Mouse (Mus musculus) urinary bladder, adult 18-20 months (tissue): Measurements from ENCODE around the gene Bcat1.
"Not testable (repeated sequence)": the region's sequence is repeated elsewhere in the genome, so short reads cannot be mapped to it uniquely, and the experiment has no call there.

Source experiments
- DNase-seq, 2 experiments: peaks; one replicate each; pipeline ENCODE4 v3.0.0; 2022; ENCODE audit warnings: low spot score in 2 of 2, mixed read lengths in 2 of 2

Gene Bcat1

DNA sequence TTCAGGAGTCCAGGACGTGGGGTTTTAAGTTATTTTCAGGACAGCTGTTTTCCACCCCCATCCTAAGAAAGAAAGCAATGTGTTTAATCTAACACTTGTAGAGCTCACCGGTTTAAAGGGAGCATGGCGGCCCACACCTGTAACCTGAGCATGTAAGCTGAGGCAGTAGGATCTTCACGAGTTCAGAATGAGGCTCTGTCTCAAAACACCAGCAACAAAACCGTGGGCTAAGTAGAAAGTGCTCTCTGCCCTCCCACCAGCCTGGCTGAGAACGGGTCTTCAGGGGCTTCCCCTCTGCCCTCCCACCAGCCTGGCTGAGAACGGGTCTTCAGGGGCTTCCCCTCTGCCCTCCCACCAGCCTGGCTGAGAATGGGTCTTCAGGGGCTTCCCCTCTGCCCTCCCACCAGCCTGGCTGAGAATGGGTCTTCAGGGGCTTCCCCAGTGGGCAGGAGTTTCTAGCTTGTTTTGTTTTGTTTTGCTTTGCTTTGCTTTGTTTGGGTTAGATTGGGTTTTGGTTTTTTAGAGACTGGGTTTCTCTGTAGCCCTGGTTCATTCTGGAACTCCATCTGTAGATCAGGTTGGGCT lies 17.1 kb upstream of the Bcat1 start:
- not testable (repeated sequence) for DNase-seq

GRCm38 (mm10) chr6:145091998-145092397 lies 16.0 kb upstream of the Bcat1 start:
- no peak for DNase-seq

DNA sequence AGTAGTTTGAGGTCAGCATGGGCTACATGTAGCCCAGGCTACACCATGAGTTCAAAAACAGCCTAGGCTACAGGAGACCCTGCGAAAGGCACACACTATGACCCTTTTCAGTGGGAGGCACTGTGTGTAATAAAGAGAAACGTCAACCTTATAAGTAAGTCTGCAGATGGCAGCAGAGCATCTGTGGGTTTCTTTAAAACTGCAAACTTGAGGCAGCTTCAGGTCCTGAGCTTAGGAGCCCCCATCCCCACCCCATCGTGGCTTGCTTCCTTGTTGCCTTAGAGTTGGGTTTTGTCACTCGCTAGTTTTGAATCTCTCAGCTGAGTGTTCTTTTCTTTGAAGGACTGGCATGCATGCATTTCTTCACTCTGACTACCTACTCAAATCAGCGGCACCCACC lies 14.9 kb upstream of the Bcat1 start:
- no peak for DNase-seq

GRCm38 (mm10) chr6:145090201-145090863 lies 14.3 kb upstream of the Bcat1 start:
- no peak for DNase-seq

DNA sequence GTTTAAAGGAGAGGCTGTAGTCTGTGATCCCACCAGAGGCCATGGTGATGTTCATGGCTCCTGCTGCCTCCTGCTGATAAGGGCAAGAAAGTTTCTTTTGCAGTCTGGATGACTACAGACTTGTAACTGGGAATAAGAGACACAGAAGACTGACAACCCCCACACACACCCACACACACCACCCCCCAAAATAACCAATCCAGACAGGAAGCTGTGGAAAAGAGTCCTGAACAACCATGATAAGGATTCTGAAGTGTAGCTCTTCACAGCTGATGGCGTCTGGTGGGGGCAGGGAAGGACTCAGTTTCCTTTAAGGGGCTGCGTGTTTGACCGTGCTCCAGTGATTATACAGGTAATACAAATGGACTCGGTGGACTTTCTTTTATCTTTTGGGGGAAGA lies 13.4 kb upstream of the Bcat1 start:
- DNase-seq, result no peak

GRCm38 (mm10) chr6:145088451-145089113 lies 12.6 kb upstream of the Bcat1 start:
- no peak for DNase-seq

GRCm38 (mm10) chr6:145084343-145085117 lies 8.5 kb upstream of the Bcat1 start:
- no peak for DNase-seq

DNA sequence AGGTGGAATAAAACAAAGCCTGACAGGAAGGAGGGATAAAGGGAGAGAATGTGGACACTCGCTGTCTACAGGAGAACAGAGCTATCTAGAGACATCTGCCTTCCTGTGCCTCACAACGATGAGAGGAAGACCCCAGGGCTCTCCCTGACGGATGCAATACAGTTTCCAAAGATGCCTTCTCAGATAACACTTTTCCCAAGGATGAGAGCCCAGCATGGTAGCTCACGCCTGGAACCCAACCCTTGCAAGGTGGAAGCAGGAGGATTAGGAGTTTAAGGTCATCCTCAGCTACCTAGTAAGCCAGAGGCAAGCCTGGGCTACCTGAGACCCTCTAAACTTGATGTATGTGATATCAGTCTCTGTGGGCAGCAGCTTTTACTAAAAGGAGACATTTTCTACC lies 5.7 kb upstream of the Bcat1 start:
- no peak for DNase-seq

- no peak for DNase-seq
Measured at GRCm38 (mm10) chr6:145079087-145079759, 3.2 kb upstream of the Bcat1 start.

- no peak for DNase-seq
Measured at GRCm38 (mm10) chr6:145076286-145076685, 302 bp upstream of the Bcat1 start.

DNA sequence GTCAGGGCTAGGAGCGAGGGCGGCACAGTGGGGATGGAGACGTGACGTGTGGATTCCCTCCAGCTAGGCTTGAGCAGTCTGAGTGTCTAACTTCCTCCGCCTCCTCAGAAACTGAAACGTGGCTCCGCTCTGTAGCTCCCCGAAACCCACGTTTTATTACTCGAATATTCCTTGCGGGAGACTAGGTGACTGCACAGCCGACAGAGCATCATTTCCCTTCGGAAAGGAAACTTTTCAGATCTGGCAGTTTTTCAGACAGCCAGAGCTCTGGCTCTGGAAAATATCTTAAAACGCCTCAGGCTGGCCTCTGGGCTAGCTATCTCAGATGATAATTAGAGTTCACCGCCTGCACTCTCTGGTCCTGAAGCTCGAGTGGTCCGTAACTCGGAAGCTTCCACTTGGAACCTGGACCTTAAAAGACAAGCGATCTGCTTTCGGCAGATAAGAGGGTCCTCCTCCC lies 866 bp downstream of the Bcat1 start:
- DNase-seq, result no peak

DNA sequence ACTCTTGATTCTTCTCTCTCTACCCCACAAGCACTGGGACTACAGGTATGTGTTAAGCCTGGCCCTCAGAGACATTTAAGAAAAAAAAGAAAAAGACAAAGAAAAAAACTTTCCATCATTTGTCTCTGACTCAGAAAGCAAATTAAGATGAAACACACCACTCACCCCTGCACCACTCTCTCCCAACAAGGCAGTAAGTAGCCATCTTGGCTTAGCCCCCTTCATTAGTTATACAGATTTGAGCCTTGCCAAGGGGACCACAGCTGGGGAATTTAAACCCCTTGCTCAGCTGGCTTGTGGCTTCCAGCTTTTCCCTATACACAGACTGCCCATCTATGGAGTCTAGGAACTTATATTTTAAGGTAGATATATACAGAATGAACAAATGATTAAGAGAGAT lies 1.5 kb downstream of the Bcat1 start:
- no peak for DNase-seq

GRCm38 (mm10) chr6:145069921-145070320 lies 6.1 kb downstream of the Bcat1 start:
- no peak for DNase-seq

GRCm38 (mm10) chr6:145069397-145069796 lies 6.6 kb downstream of the Bcat1 start:
- DNase-seq, result no peak

DNA sequence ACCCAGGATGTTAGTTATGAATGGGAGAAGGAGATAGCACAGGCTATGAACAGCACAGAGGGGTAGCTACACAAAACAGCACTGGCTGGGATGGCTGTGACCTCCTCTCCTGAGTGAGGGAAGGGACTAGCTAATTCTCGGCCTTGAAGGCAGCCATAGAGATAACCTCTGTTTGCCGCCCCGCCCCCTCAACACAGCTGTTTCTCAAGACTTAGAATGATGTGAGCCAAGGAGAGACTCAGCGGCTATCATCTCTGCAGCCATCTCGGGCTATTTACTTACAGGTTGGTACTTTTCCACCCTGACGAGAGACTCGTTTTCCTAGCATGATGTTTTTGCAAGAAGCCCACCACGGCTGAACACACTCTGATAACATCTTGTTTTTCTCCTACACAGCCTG lies 8.3 kb downstream of the Bcat1 start:
- no peak for DNase-seq

- DNase-seq, result no peak
Measured at GRCm38 (mm10) chr6:145066416-145066815, 9.6 kb downstream of the Bcat1 start.

GRCm38 (mm10) chr6:145065301-145065845 lies 10.6 kb downstream of the Bcat1 start:
- DNase-seq, result no peak

GRCm38 (mm10) chr6:145064104-145064503 lies 11.9 kb downstream of the Bcat1 start:
- DNase-seq, result no peak

DNA sequence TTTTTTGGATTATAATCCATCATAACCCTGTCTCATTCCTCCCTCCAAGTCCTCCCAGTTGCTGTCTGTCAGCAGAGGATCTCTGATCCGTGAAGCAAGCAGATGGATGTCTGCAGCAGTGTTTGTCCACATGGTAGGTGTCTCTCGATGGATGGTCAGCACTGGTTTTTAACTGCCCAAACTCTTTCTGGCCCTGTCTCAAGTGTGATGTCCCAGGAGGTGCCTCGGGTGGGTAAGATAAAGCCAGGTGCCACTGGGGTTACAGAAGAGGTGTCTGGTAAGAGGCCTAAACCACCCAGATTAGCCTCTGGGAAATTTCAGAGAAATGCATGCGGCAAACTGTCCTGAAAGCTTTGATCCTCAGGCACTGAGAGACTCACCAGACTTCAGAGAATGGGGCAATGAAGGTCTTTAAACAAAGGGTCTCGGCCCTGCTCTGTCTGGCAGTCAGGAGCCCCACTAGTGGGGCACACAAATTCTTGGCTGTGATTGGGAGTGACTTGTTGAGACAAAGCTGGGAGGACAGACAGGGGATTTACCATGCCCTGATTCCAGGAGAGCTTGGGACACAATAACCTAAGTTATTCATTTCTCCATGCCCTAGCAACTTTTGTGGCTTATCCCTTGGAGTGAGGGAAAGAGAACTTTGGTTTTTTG lies 12.6 kb downstream of the Bcat1 start:
- DNase-seq, result no peak

DNA sequence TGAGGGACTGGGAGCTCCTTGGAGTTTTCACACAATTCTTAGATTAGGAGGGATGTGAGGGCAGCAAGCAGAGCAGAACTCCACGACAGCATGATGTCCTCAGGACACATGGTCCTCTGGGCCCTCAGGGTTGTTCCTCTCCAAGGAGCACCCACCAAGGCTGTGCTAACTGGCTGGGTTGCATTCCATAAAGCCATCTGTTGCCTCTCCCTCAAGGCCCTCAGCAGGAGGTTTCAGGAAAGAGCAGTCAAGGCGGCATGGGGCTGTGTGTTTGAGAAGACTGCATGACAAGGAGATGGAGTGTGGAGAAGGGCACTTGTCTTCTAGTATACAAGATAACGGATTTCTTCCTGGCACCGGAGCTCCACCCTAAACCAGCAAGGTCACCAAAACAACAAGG lies 13.2 kb downstream of the Bcat1 start:
- DNase-seq, result no peak

DNA sequence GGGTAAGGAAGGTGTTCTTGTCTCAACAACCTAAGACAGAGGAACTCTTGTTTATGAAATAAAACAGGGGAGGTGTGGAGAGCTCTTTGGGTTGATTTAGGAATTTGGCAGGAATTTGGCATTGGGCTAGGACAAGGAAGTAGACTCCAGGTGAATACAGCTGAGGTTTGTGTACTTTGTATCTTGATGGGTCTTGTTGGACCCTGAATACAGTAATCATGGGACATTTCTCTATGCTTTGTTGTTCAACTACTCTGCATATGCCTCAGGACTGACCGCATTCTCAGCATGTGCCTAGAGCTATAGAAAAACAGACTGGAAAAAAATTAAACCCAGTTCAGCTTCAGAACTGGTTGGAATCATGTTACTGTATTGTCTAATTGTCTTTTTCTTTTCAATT lies 14.6 kb downstream of the Bcat1 start:
- DNase-seq, result no peak
